Mouse (Mus musculus) liver, embryonic 12.5 days (tissue): ENCODE measurements at regions not wholly inside any gene's neighbourhood (a gene's known extent, or its start where the extent isn't known, plus 50 kb on each side); places are given as distances from the start of the nearest gene placed in this dataset.

ENCODE experiments used
- ATAC-seq: fragments of 200-750 bp; cut with Nextera tagmentation; 2 replicates; pipeline ENCODE4 v1.8.0; 2017; ENCODE audit warnings: moderate number of reproducible peaks, mild to moderate bottlenecking, moderate library complexity
- H3K27ac ChIP-seq: fragments of 300-500 bp; sonication (generic); 2 replicates; pipeline ENCODE4 v1.5.1; 2016; ENCODE audit warnings: mild to moderate bottlenecking
- H3K27me3 ChIP-seq: fragments of 300-500 bp; sonication (generic); replicated peaks from 2 replicates; pipeline ENCODE4 v1.6.1; 2016; ENCODE audit warnings: mild to moderate bottlenecking, moderate library complexity
- H3K36me3 ChIP-seq: fragments of 300-500 bp; sonication (generic); 2 replicates; pipeline ENCODE4 v1.6.1; 2016; ENCODE audit warnings: mild to moderate bottlenecking, moderate library complexity
- H3K4me1 ChIP-seq: fragments of 300-500 bp; sonication (generic); 2 replicates; pipeline ENCODE4 v1.6.1; 2016
- H3K4me2 ChIP-seq: fragments of 300-500 bp; sonication (generic); 2 replicates; pipeline ENCODE4 v1.6.1; 2016; ENCODE audit warnings: mild to moderate bottlenecking, moderate library complexity
- H3K4me3 ChIP-seq: fragments of 300-500 bp; sonication (generic); 2 replicates; pipeline ENCODE4 v1.5.1; 2016; ENCODE audit warnings: mild to moderate bottlenecking, moderate library complexity
- H3K9ac ChIP-seq: fragments of 300-500 bp; sonication (generic); 2 replicates; pipeline ENCODE4 v1.6.1; 2016; ENCODE audit warnings: mild to moderate bottlenecking, moderate library complexity
- H3K9me3 ChIP-seq: fragments of 300-500 bp; sonication (generic); replicated peaks from 2 replicates; pipeline ENCODE4 v1.6.1; 2016; ENCODE audit warnings: mild to moderate bottlenecking, moderate library complexity
- WGBS: fragments of 180-500 bp; shearing (Covaris S2); methylation state at CpG from one replicate; pipeline ENCODE4 v1.1.7; 2016; ENCODE audit not compliant: insufficient replicate concordance; 5-methylcytosine and 5-hydroxymethylcytosine counted together

DNA sequence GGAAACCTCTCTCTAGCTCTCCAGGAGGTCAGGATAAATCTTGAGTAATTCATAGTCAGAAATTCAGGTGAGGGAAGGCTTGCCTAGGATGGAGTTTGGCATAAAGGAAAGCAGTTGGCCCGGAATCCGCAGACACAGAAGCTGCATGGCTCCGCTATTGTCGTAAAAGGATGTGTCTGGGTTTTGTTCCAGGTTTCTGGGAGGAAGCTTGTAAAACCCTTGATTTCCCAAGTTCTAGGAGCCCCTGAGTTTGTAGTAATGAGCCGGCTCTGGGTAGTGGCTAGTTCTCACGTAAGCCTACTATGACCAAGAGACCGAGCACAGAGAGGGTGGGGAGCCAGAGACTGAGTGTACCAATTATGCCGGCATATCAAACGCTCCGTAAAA is 52.7 kb upstream of the Gm21915 start:
- no peaks in the 10 kb centered on the region for H3K36me3 ChIP-seq
- H3K4me2 ChIP-seq = peak overlapping the region; percentile 42
- 27% methylated on average over 10 of the region's 10 CpGs for WGBS
- H3K27me3 ChIP-seq = peaks cover 30% of the 10 kb centered on the region
- no peak overlapping the region for H3K9ac ChIP-seq
- H3K4me1 ChIP-seq = peaks cover 15% of the 10 kb centered on the region
- no peaks in the 10 kb centered on the region for H3K9me3 ChIP-seq
- no peak overlapping the region for H3K27ac ChIP-seq
- no peak overlapping the region for H3K4me3 ChIP-seq
- ATAC-seq = no peak

DNA sequence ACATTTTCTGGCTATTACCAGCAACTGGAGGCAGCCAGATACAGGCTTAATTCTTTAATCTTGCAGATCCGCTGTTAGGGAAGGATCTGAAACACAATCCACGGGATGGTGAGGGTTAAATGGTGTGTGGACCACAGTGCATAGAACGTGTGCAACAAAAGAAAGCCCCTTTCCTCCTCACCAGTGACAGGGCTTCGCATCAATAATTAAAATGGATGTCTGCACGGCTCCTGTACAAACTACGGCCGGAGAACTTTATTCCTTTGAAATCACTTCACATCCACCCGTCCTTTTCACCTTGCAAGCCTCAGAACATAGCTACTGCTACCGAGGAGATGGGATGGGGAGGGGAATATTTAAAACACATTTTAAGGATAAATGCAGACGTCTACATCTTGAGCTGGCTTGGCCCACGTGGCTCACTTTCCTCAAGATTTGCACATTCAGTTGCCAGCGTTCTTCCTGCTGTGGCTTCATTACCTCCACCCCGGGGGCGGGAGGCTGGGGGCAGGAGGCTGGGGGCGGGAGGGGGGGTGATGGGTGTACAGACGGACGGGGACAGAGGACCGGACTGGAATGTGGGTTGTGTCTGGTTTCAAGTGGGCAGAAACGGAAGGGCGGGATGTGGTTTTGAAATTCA is 53.3 kb upstream of the Gm21915 start:
- peaks cover 30% of the 10 kb centered on the region for H3K27me3 ChIP-seq
- peak overlapping the region; percentile 42 for H3K4me2 ChIP-seq
- no peak overlapping the region for H3K9ac ChIP-seq
- no peak overlapping the region for H3K4me3 ChIP-seq
- 4% methylated on average over 20 of the region's 20 CpGs for WGBS
- H3K4me1 ChIP-seq = peaks cover 15% of the 10 kb centered on the region
- ATAC-seq = no peak
- H3K9me3 ChIP-seq = no peaks in the 10 kb centered on the region
- H3K36me3 ChIP-seq = no peaks in the 10 kb centered on the region
- no peak overlapping the region for H3K27ac ChIP-seq

- H3K9ac ChIP-seq = no peak overlapping the region
- peak overlapping the region; percentile 42 for H3K4me2 ChIP-seq
- peaks cover 15% of the 10 kb centered on the region for H3K4me1 ChIP-seq
- H3K36me3 ChIP-seq = no peaks in the 10 kb centered on the region
- 4% methylated on average over 11 of the region's 11 CpGs for WGBS
- no peak for ATAC-seq
- peaks cover 30% of the 10 kb centered on the region for H3K27me3 ChIP-seq
- no peak overlapping the region for H3K4me3 ChIP-seq
- no peak overlapping the region for H3K27ac ChIP-seq
- H3K9me3 ChIP-seq = no peaks in the 10 kb centered on the region
Observed at GRCm38 (mm10) chr9:40616426-40617035, 53.9 kb upstream of the Gm21915 start.

DNA sequence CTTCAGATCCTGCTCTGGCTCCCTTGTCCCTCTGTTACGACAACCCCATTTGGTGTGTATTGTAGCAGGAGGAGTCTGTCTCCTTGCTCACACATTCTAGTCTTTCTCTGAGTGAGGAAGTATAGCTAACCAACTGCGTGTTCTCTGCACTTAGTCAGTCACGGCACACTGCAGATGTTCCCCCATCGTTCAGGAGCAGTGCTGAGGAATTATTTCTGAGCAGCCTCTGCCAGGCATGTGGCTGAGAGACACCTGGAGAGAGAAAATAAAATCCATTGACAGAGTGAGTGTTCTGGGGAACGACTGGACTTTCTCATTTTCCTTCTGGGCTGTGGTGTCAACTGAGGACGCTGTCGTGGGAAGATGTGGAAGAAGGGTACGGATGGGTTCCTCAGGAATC is 54.5 kb upstream of the Gm21915 start:
- no peak for ATAC-seq
- no peak overlapping the region for H3K9ac ChIP-seq
- WGBS = 30% methylated on average over 8 of the region's 8 CpGs
- H3K4me2 ChIP-seq = no peak overlapping the region
- peaks cover 30% of the 10 kb centered on the region for H3K27me3 ChIP-seq
- no peak overlapping the region for H3K27ac ChIP-seq
- no peaks in the 10 kb centered on the region for H3K9me3 ChIP-seq
- H3K4me1 ChIP-seq = peaks cover 15% of the 10 kb centered on the region
- no peak overlapping the region for H3K4me3 ChIP-seq
- no peaks in the 10 kb centered on the region for H3K36me3 ChIP-seq

DNA sequence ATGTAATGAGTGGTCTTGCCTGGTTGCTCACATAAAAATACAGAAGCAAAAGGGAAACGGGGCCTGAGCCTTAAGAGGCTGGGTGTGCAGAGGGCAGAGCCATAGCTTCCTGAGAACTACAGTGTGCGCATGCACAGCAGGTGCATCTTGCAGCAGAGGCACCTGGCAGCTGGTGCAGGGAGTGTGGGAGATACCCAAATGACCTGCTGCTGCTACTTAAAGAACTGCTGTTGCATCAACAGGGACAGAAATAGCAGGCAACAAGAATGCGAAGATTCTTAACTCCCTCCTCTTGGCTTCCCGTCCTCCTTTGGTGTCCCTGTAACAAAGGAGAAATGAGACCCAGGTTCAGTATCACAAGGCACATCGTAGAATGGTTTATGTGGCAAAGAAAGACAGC is 56.3 kb upstream of the Gm21915 start:
- Histone ChIP-seq H3K27ac (no peak overlapping the region), H3K4me1 (peaks cover 15% of the 10 kb centered on the region), H3K4me2 (no peak overlapping the region), H3K36me3 (no peaks in the 10 kb centered on the region), H3K9ac (no peak overlapping the region), H3K9me3 (no peaks in the 10 kb centered on the region), H3K27me3 (peaks cover 27% of the 10 kb centered on the region), H3K4me3 (no peak overlapping the region)
- ATAC-seq = no peak
- WGBS = 65% methylated on average over 5 of the region's 5 CpGs

GRCm38 (mm10) chr9:40613182-40613581 is 57.2 kb upstream of the Gm21915 start:
- peak; percentile 60; the same call in 1 of the 2 replicates for ATAC-seq
- WGBS = 64% methylated on average over 4 of the region's 4 CpGs
- Histone ChIP-seq H3K4me1 (peaks cover 15% of the 10 kb centered on the region), H3K4me3 (no peak overlapping the region), H3K9me3 (no peaks in the 10 kb centered on the region), H3K36me3 (no peaks in the 10 kb centered on the region), H3K9ac (no peak overlapping the region), H3K27ac (no peak overlapping the region), H3K27me3 (peaks cover 18% of the 10 kb centered on the region), H3K4me2 (no peak overlapping the region)

DNA sequence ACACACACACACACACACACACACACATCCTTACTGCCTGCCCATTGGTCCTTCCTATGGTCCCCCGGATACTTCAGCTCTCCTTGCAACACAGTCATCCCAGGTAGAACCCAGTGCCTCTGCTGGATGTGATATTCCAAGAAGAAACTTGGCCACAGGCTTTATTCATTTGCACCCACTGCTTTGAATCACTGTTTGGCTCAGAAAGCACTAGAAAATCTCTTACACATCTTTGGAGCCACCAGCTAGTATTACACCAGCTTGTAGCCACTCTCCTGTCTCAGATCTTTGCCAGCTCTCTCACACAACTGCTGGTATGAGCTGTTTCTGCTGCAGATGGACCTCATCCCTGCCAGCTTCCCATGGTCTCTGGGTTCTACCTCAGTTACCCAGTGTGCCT is 57.7 kb upstream of the Gm21915 start:
- Histone ChIP-seq H3K36me3 (no peaks in the 10 kb centered on the region), H3K4me3 (no peak overlapping the region), H3K4me1 (peaks cover 15% of the 10 kb centered on the region), H3K9me3 (no peaks in the 10 kb centered on the region), H3K9ac (no peak overlapping the region), H3K27me3 (peaks cover 13% of the 10 kb centered on the region), H3K27ac (no peak overlapping the region), H3K4me2 (no peak overlapping the region)
- ATAC-seq = no peak; the same call in 1 of the 2 replicates
- WGBS = 84% methylated on average over 1 of the region's 1 CpGs

DNA sequence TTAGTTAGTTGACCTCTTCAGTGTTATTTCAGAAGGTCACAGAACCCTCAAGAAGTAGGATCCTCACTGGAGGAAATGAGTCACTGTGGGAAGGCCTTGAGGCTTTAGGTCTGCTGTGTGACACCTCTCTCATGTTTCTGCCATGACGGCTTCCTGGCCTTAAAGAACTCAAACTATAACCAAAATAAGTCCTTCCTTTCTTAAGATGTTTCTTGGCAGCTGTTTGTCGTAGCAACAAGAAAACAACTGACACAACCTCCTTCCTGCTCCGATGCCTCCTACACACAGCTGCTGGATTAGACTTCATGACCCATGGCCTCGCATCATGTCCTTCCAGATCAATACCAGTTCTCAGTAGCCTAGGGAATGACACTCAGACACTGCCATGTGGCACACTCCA is 58.1 kb upstream of the Gm21915 start:
- no peak overlapping the region for H3K4me3 ChIP-seq
- no peak overlapping the region for H3K9ac ChIP-seq
- no peak overlapping the region for H3K27ac ChIP-seq
- WGBS = 56% methylated on average over 4 of the region's 4 CpGs
- peaks cover 13% of the 10 kb centered on the region for H3K4me1 ChIP-seq
- H3K9me3 ChIP-seq = no peaks in the 10 kb centered on the region
- H3K36me3 ChIP-seq = no peaks in the 10 kb centered on the region
- ATAC-seq = no peak
- no peak overlapping the region for H3K4me2 ChIP-seq
- peaks cover 9% of the 10 kb centered on the region for H3K27me3 ChIP-seq

- no peak overlapping the region for H3K4me3 ChIP-seq
- H3K27me3 ChIP-seq = peaks cover 2% of the 10 kb centered on the region
- no peak overlapping the region for H3K9ac ChIP-seq
- no peaks in the 10 kb centered on the region for H3K36me3 ChIP-seq
- H3K9me3 ChIP-seq = no peaks in the 10 kb centered on the region
- H3K4me2 ChIP-seq = no peak overlapping the region
- H3K27ac ChIP-seq = no peak overlapping the region
- H3K4me1 ChIP-seq = peaks cover 8% of the 10 kb centered on the region; the same call in 1 of the 2 replicates
- WGBS = 63% methylated on average over 3 of the region's 3 CpGs
- ATAC-seq = no peak
Observed at GRCm38 (mm10) chr9:40611626-40612025, 58.8 kb upstream of the Gm21915 start.

DNA sequence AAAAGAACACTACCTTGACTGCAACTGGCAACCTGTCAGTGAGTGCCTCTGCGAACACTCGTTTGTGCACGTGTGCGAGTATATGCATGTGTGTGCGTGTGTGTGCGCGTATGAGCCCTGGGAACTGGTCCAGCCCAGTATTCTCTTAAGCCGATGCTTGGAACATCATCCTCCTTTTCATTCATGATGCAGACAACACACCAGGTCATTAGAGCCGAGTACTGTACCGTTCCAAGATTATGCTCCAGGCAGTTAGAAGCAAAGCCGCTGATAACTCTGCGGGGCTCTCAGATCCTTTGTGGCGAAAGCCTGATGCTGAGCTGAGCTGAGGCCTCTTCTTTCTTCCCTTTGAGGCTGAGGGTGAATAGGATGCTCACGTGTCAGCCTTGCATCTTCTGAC is 61.8 kb upstream of the Gm21915 start:
- Histone ChIP-seq H3K4me3 (no peak overlapping the region), H3K36me3 (no peaks in the 10 kb centered on the region), H3K27ac (no peak overlapping the region), H3K9ac (no peak overlapping the region), H3K4me2 (no peak overlapping the region), H3K9me3 (no peaks in the 10 kb centered on the region), H3K4me1 (peaks cover 6% of the 10 kb centered on the region; the same call in 1 of the 2 replicates), H3K27me3 (no peaks in the 10 kb centered on the region)
- 79% methylated on average over 14 of the region's 14 CpGs for WGBS
- ATAC-seq = no peak

- Histone ChIP-seq H3K9me3 (no peaks in the 10 kb centered on the region), H3K4me3 (no peak overlapping the region), H3K27me3 (no peaks in the 10 kb centered on the region), H3K4me1 (no peaks in the 10 kb centered on the region), H3K9ac (no peak overlapping the region), H3K36me3 (no peaks in the 10 kb centered on the region), H3K4me2 (no peak overlapping the region), H3K27ac (no peak overlapping the region)
- WGBS = 80% methylated on average over 18 of the region's 18 CpGs
- ATAC-seq = no peak
Observed at GRCm38 (mm10) chr9:40607941-40608340, 62.5 kb upstream of the Gm21915 start.

DNA sequence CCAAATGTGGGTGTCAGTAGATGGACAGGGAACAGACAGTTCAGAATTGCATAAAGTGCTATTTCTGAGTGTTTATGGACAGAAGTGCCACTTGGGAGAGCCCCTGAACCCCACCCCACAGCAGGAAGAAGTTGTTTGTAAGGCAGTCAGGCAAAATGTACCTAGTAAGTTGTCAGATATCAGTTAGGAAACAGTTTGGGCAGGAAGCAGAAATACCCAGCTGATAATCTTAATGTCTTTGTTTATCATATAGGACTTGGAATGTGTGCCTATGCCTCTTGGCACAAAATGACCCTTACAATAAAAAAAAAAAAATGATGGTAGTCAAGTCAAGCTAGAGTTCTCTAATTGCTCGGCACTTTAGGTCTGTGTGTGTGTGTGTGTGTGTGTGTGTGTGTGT is 66.9 kb upstream of the Gm21915 start:
- WGBS = 26% methylated on average over 1 of the region's 1 CpGs
- H3K4me3 ChIP-seq = no peak overlapping the region
- H3K4me1 ChIP-seq = no peaks in the 10 kb centered on the region

GRCm38 (mm10) chr9:40598431-40598831 is 67.2 kb upstream of the Gramd1b start:
- no peak overlapping the region for H3K9ac ChIP-seq
- H3K4me1 ChIP-seq = no peaks in the 10 kb centered on the region
- no peaks in the 10 kb centered on the region for H3K9me3 ChIP-seq
- H3K27me3 ChIP-seq = no peaks in the 10 kb centered on the region
- no peak overlapping the region for H3K4me3 ChIP-seq
- H3K4me2 ChIP-seq = no peak overlapping the region
- no peak overlapping the region for H3K27ac ChIP-seq
- 69% methylated on average over 7 of the region's 7 CpGs for WGBS
- no peaks in the 10 kb centered on the region for H3K36me3 ChIP-seq
- no peak for ATAC-seq

More for the DNA sequence above, 66.9 kb upstream of the Gm21915 start:
- Histone ChIP-seq H3K27ac (no peak overlapping the region), H3K9me3 (no peaks in the 10 kb centered on the region), H3K9ac (no peak overlapping the region), H3K4me2 (no peak overlapping the region), H3K27me3 (no peaks in the 10 kb centered on the region), H3K36me3 (no peaks in the 10 kb centered on the region)
- ATAC-seq = no peak
